In the genomic region with DNA sequence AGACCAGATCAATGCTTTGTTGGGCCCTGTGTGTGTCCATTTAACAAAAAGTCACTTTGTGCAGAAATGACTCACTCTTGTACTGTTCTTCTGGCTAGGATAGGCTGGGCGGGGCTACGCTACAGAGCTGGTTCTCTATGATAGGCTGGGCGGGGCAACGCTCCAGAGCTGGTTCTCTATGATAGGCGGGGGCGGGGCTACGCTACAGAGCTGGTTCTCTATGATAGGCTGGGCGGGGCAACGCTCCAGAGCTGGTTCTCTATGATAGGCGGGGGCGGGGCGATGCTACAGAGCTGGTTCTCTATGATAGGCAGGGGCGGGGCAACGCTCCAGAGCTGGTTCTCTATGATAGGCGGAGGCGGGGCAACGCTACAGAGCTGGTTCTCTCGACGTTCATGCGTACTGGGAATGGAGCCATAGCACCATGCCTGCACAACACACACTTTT, we compare ENCODE assay signal across 8 mouse cellular contexts.
DNase-seq lines count a peak whose midpoint lies in the region; ATAC-seq and TF ChIP-seq lines count a peak whose summit lies in the region.
"Not testable (repeated sequence)": the region's sequence is repeated elsewhere in the genome, so short reads cannot be mapped to it uniquely, and the experiment has no call there.

No protein-coding gene starts in this region.

- not testable (repeated sequence) for H3K4me3 ChIP-seq in MEL (ENCODE audit: control insufficient read depth in 1 of 2, insufficient read depth in 1 of 2, low read depth in 2 of 2, low read length in 2 of 2); forebrain, embryonic 12.5 days (replicated peaks); hindbrain, embryonic 12.5 days; left cerebral cortex, adult 2 months; neural tube, embryonic 12.5 days
- peak overlapping the region; percentile 53 for H3K4me3 ChIP-seq in megakaryocyte, embryonic 14.5 days (replicated peaks)

- not testable (repeated sequence) for TF ChIP-seq EP300 in MEL (IDR thresholded peaks at IDR 0.05; ENCODE audit: low read depth in 1 of 2, low read length in 2 of 2)

- WGBS in forebrain, embryonic 12.5 days: 29% methylated on average over 19 of the region's 20 CpGs
- 34% methylated on average over 20 of the region's 20 CpGs for WGBS in hindbrain, embryonic 12.5 days
- 26% methylated on average over 20 of the region's 20 CpGs for WGBS in neural tube, embryonic 12.5 days

- not testable (repeated sequence) for H3K4me1 ChIP-seq in MEL (ENCODE audit: control insufficient read depth in 1 of 2, insufficient read depth in 2 of 2, low read length in 2 of 2); hindbrain, embryonic 12.5 days; neural tube, embryonic 12.5 days
- H3K4me1 ChIP-seq in forebrain, embryonic 12.5 days: peaks cover 12% of the 10 kb centered on the region
- peaks cover 36% of the 10 kb centered on the region for H3K4me1 ChIP-seq in megakaryocyte, embryonic 14.5 days

- H3K9ac ChIP-seq in MEL (ENCODE audit: control insufficient read depth, low read depth, low read length, poor library complexity, severe bottlenecking); forebrain, embryonic 12.5 days; hindbrain, embryonic 12.5 days; neural tube, embryonic 12.5 days: not testable (repeated sequence)

- H3K27ac ChIP-seq in MEL (ENCODE audit: control insufficient read depth, low read depth, low read length); forebrain, embryonic 12.5 days; hindbrain, embryonic 12.5 days; neural tube, embryonic 12.5 days: not testable (repeated sequence)
- peak overlapping the region; percentile 64; the same call in 1 of the 2 replicates for H3K27ac ChIP-seq in left cerebral cortex, adult 2 months

- not testable (repeated sequence) for TF ChIP-seq CTCF in MEL (IDR thresholded peaks at IDR 0.05 in 2 of 3, conservative IDR thresholded peaks at IDR 0.05 in 1 of 3; ENCODE audit: control insufficient read depth in 1 of 3, insufficient read depth in 1 of 3, low read depth in 2 of 3, low read length in 3 of 3, poor library complexity in 1 of 3, severe bottlenecking in 1 of 3); left cerebral cortex, adult 2 months (IDR thresholded peaks at IDR 0.05)

- not testable (repeated sequence) for TF ChIP-seq RAD21 in MEL (IDR thresholded peaks at IDR 0.05; ENCODE audit: low read depth, low read length)

- peak; percentile 66 for ATAC-seq in forebrain, embryonic 12.5 days (ENCODE audit: low FRiP score)
- peak; percentile 57 for ATAC-seq in hindbrain, embryonic 12.5 days (ENCODE audit: low FRiP score)
- peak; percentile 64 for ATAC-seq in neural tube, embryonic 12.5 days (ENCODE audit: low FRiP score, low read depth)

- not testable (repeated sequence) for H3K9me3 ChIP-seq in MEL (replicated peaks; ENCODE audit: insufficient read depth, low read length); forebrain, embryonic 12.5 days; hindbrain, embryonic 12.5 days (replicated peaks); megakaryocyte, embryonic 14.5 days; neural tube, embryonic 12.5 days

- intact Hi-C loops in left cerebral cortex, adult 2 months (cut with DNase I): loop anchor here (5.0 to 10.0 kb wide), 7 partner anchors 127 to 622 kb away; no protein-coding TSS in a partner anchor

- H3K79me2 ChIP-seq in MEL (ENCODE audit: control insufficient read depth, insufficient read depth, low read length, poor library complexity): not testable (repeated sequence)

- not testable (repeated sequence) for H3K4me2 ChIP-seq in forebrain, embryonic 12.5 days; hindbrain, embryonic 12.5 days (replicated peaks); neural tube, embryonic 12.5 days (replicated peaks)

- DNase-seq in MEL (ENCODE audit: low read depth, low spot score): peak; percentile 16
- peak; percentile 14 for DNase-seq in c-Kit-positive CD71-positive TER-119-positive erythroid progenitor cells, embryonic 14.5 days (ENCODE audit: low spot score)
- DNase-seq in left cerebral cortex, adult 2 months (ENCODE audit: extremely low spot score in 1 of 2, low spot score in 2 of 2): not testable (repeated sequence)
- DNase-seq in testis, postnatal 14 days (ENCODE audit: low spot score): peak; percentile 47

- not testable (repeated sequence) for H3K27me3 ChIP-seq in MEL (ENCODE audit: control insufficient read depth in 1 of 2, insufficient read depth in 2 of 2, low read length in 2 of 2); forebrain, embryonic 12.5 days; hindbrain, embryonic 12.5 days; megakaryocyte, embryonic 14.5 days (replicated peaks); neural tube, embryonic 12.5 days (replicated peaks)

- not testable (repeated sequence) for H3K36me3 ChIP-seq in MEL (ENCODE audit: control insufficient read depth in 1 of 2, insufficient read depth in 2 of 2, low read length in 2 of 2); forebrain, embryonic 12.5 days (replicated peaks); hindbrain, embryonic 12.5 days; megakaryocyte, embryonic 14.5 days (replicated peaks; ENCODE audit: low read length); neural tube, embryonic 12.5 days

- not testable (repeated sequence) for TF ChIP-seq POLR2A in MEL (IDR thresholded peaks at IDR 0.05; ENCODE audit: control insufficient read depth in 1 of 2, insufficient read depth in 1 of 2, low read depth in 1 of 2, low read length in 2 of 2, poor library complexity in 1 of 2)

TF ChIP-seq in MEL, 35 proteins besides CTCF, POLR2A, EP300 and RAD21:
- TF ChIP-seq TAL1 (IDR thresholded peaks at IDR 0.05; ENCODE audit: low read length): peak; percentile 17; the same call in 1 of the 2 replicates
TF ChIP-seq in MEL: peak in this region for 1; not testable (repeated sequence) for 34.
